Mouse (Mus musculus) cerebellum, adult 11-12 months (tissue): ENCODE measurements at regions not wholly inside any gene's neighbourhood (a gene's known extent, or its start where the extent isn't known, plus 50 kb on each side); places are given as distances from the start of the nearest gene placed in this dataset.

Experiments
- DNase-seq: peaks from one replicate; pipeline ENCODE4 v3.0.0; 2022

- no peak for DNase-seq
Observed at GRCm38 (mm10) chr3:156423100-156423499, 138.5 kb upstream of the Negr1 start.

- no peak for DNase-seq
Observed at GRCm38 (mm10) chr3:156455042-156455441, 106.6 kb upstream of the Negr1 start.

- DNase-seq, result no peak
Observed at GRCm38 (mm10) chr3:156463299-156463698, 98.3 kb upstream of the Negr1 start.

GRCm38 (mm10) chr3:156465601-156466000 lies 96.0 kb upstream of the Negr1 start:
- DNase-seq, result no peak

- no peak for DNase-seq
Observed at GRCm38 (mm10) chr3:156472665-156473064, 88.9 kb upstream of the Negr1 start.
